Mouse (Mus musculus) intestine, postnatal 0 days (tissue): ENCODE measurements around the gene Olfr127. TPM values are rescaled to one million over a fixed set of nuclear protein-coding genes. Genes with fewer than 3 reads are reported as not detected.
"Not testable (repeated sequence)": the region's sequence is repeated elsewhere in the genome, so short reads cannot be mapped to it uniquely, and the experiment has no call there.

ENCODE experiments used
- ATAC-seq: fragments of 200-750 bp; cut with Nextera tagmentation; 2 replicates; pipeline ENCODE4 v1.8.0; 2017; ENCODE audit warnings: mild to moderate bottlenecking, moderate TSS enrichment, moderate library complexity
- H3K27ac ChIP-seq: fragments of 300-500 bp; sonication (generic); 2 replicates; pipeline ENCODE4 v1.5.1; 2014; ENCODE audit warnings: mild to moderate bottlenecking, low read depth, low read length, moderate library complexity
- H3K27me3 ChIP-seq: fragments of 300-500 bp; sonication (generic); replicated peaks from 2 replicates; pipeline ENCODE4 v1.6.1; 2014; ENCODE audit warnings: low read length, mixed read lengths; ENCODE audit not compliant: control insufficient read depth, insufficient read depth
- H3K36me3 ChIP-seq: fragments of 300-500 bp; sonication (generic); 2 replicates; pipeline ENCODE4 v1.6.1; 2014; ENCODE audit warnings: mild to moderate bottlenecking, moderate library complexity; ENCODE audit not compliant: control insufficient read depth, insufficient read depth
- H3K4me1 ChIP-seq: fragments of 300-500 bp; sonication (generic); replicated peaks from 2 replicates; pipeline ENCODE4 v1.6.1; 2014; ENCODE audit warnings: antibody characterized with exemption, low read length, mixed read lengths; ENCODE audit not compliant: control insufficient read depth, insufficient read depth
- H3K4me2 ChIP-seq: fragments of 300-500 bp; sonication (generic); replicated peaks from 2 replicates; pipeline ENCODE4 v1.6.1; 2014; ENCODE audit warnings: low read depth, mild to moderate bottlenecking, moderate library complexity
- H3K4me3 ChIP-seq: fragments of 300-500 bp; sonication (generic); 2 replicates; pipeline ENCODE4 v1.5.1; 2014; ENCODE audit warnings: low read depth, low read length
- H3K9ac ChIP-seq: fragments of 300-500 bp; sonication (generic); 2 replicates; pipeline ENCODE4 v1.6.1; 2014; ENCODE audit warnings: mild to moderate bottlenecking, low read depth, low read length
- H3K9me3 ChIP-seq: fragments of 300-500 bp; sonication (generic); 2 replicates; pipeline ENCODE4 v1.6.1; 2016; ENCODE audit warnings: mixed run types; ENCODE audit not compliant: control insufficient read depth
- CTCF ChIP-seq: sonication (generic); IDR thresholded peaks from 2 replicates; pipeline ENCODE4 v1.5.1; 2016; ENCODE audit warnings: low read depth, mild to moderate bottlenecking, control low read depth, antibody characterized with exemption, moderate library complexity
- WGBS: fragments of 180-500 bp; shearing (Covaris S2); extraction: QIAGEN DNeasy Blood & Tissue Kit; methylation state at CpG from one replicate; pipeline ENCODE4 v1.1.7; 2014; 5-methylcytosine and 5-hydroxymethylcytosine counted together
- polyA plus RNA-seq: library from polyadenylated mRNA; unstranded; fragments of >200 nt; fragmentation: Nextera tagmentation; extraction: Ambion mirVana; gene quantifications from 2 replicates; pipeline ENCODE4 v1.2.1, GENCODE M21; 2015

Olfr127 gene
- not detected in 2 replicates for polyA plus RNA-seq

- H3K27me3 ChIP-seq: no peaks in the 10 kb centered on the region
- H3K9ac ChIP-seq: no peak within 1 kb of the TSS
- no peak within 1 kb of the TSS for H3K27ac ChIP-seq
- ATAC-seq: no peak
- no peaks in the 10 kb centered on the region for H3K9me3 ChIP-seq
- no peak within 1 kb of the TSS for H3K4me2 ChIP-seq
- no peak for TF ChIP-seq CTCF
- H3K36me3 ChIP-seq: no peaks in the 10 kb centered on the region
- WGBS: 70% methylated on average over 1 of the region's 1 CpGs
- H3K4me1 ChIP-seq: no peaks in the 10 kb centered on the region
- H3K4me3 ChIP-seq: no peak within 1 kb of the TSS
Measured at GRCm38 (mm10) chr17:37900137-37900536, at the start of gene Olfr127. TSS of gene Olfr127 (plus strand) at chr17:37900437.

- H3K4me1 ChIP-seq: no peaks in the 10 kb centered on the region
- 54% methylated on average over 2 of the region's 2 CpGs for WGBS
- no peak for ATAC-seq
- H3K27me3 ChIP-seq: no peaks in the 10 kb centered on the region
- H3K9me3 ChIP-seq: no peaks in the 10 kb centered on the region
- no peak overlapping the region for H3K4me2 ChIP-seq
- H3K9ac ChIP-seq: no peak overlapping the region
- no peaks in the 10 kb centered on the region for H3K36me3 ChIP-seq
- TF ChIP-seq CTCF: no peak
- H3K4me3 ChIP-seq: no peak overlapping the region
- H3K27ac ChIP-seq: no peak overlapping the region
Measured at GRCm38 (mm10) chr17:37863901-37864300, 36.3 kb upstream of the Olfr127 start.

DNA sequence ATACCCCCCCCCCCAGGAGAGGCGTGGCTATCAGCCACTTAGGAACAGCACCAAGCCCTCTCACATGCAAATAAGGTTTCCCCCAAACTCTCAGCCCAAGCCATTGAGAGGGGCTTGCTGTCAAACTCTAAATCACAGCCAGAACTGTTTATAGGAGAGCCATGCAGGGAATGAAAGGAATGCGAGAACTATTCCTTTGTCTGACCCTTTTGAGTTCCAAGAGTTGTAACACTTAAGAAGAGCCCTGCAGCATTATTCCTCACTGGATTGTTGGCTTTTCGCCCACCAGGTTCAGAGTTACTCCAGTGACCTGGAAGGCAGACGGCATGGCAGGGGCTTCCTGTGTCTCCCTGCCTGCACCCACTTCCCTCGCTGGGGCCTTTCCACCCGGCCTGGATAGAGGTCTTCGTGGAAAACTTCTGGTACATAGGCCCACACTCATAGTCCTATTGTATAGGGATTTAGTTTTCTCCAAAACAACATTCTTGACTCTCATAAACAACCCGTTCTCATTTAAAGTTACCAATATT is 30.5 kb upstream of the Olfr127 start:
- H3K4me2 ChIP-seq: no peak overlapping the region
- no peaks in the 10 kb centered on the region for H3K36me3 ChIP-seq
- no peaks in the 10 kb centered on the region for H3K4me1 ChIP-seq
- H3K4me3 ChIP-seq: no peak overlapping the region
- no peak overlapping the region for H3K9ac ChIP-seq
- H3K9me3 ChIP-seq: no peaks in the 10 kb centered on the region
- 30% methylated on average over 8 of the region's 8 CpGs for WGBS
- no peak for ATAC-seq
- no peaks in the 10 kb centered on the region for H3K27me3 ChIP-seq
- no peak overlapping the region for H3K27ac ChIP-seq
- TF ChIP-seq CTCF: no peak

- Histone ChIP-seq H3K9me3 (no peaks in the 10 kb centered on the region), H3K4me2 (no peak overlapping the region), H3K9ac (no peak overlapping the region), H3K27ac (no peak overlapping the region), H3K4me3 (no peak overlapping the region), H3K27me3 (no peaks in the 10 kb centered on the region), H3K36me3 (no peaks in the 10 kb centered on the region), H3K4me1 (no peaks in the 10 kb centered on the region)
- no peak for TF ChIP-seq CTCF
- ATAC-seq: no peak
- WGBS: 84% methylated on average over 3 of the region's 3 CpGs
Measured at GRCm38 (mm10) chr17:37873830-37874229, 26.4 kb upstream of the Olfr127 start.

GRCm38 (mm10) chr17:37906821-37907220 is 6.6 kb downstream of the Olfr127 start:
- H3K4me3 ChIP-seq, H3K9me3 ChIP-seq: not testable (repeated sequence)
- WGBS: 60% methylated on average over 8 of the region's 8 CpGs

GRCm38 (mm10) chr17:37920248-37920647 is 20.0 kb downstream of the Olfr127 start, which contains the start of gene Olfr128:
TSS of gene Olfr128 (plus strand) at chr17:37920548.
- Histone ChIP-seq H3K27ac (no peak within 1 kb of the TSS), H3K4me3 (no peak within 1 kb of the TSS), H3K9me3 (no peaks in the 10 kb centered on the region), H3K36me3 (no peaks in the 10 kb centered on the region), H3K27me3 (no peaks in the 10 kb centered on the region), H3K4me2 (no peak within 1 kb of the TSS), H3K4me1 (no peaks in the 10 kb centered on the region), H3K9ac (no peak within 1 kb of the TSS)
- ATAC-seq: no peak
- no peak for TF ChIP-seq CTCF

More at GRCm38 (mm10) chr17:37906821-37907220, 6.6 kb downstream of the Olfr127 start:
- not testable (repeated sequence) for ATAC-seq, H3K9ac ChIP-seq, H3K4me1 ChIP-seq, H3K4me2 ChIP-seq, H3K36me3 ChIP-seq, H3K27me3 ChIP-seq, H3K27ac ChIP-seq

DNA sequence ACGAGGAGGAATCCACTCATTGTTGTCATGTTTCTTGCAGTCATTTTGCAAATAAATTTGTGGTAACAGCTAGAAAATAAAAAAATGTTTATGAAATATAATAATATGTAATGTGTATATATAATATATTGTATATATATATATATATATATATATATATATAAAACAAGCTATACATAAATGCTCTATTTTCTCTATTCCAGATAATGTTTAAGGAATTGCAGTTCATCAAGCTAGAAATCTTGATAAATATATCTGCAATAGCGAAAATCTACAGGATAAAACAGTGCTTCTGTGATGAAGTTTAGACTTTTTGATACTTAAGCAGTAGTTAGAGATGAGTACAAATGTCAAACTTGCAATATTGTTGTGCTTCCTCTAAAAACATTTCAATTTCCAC is 52.7 kb downstream of the Olfr127 start, which contains the start of gene Olfr761:
Gene Olfr761, minus strand, starts transcription at position 101 of the 400 bp plus-strand sequence.
- no peak for ATAC-seq
- Histone ChIP-seq H3K36me3 (no peaks in the 10 kb centered on the region), H3K27me3 (no peaks in the 10 kb centered on the region), H3K27ac (no peak within 1 kb of the TSS), H3K9me3 (no peaks in the 10 kb centered on the region), H3K4me1 (no peaks in the 10 kb centered on the region), H3K4me2 (no peak within 1 kb of the TSS), H3K9ac (no peak within 1 kb of the TSS), H3K4me3 (no peak within 1 kb of the TSS)
- TF ChIP-seq CTCF: no peak
- 80% methylated on average over 2 of the region's 2 CpGs for WGBS

Other genes starting within 250 kb of the Olfr127 start
- gene Olfr117, start 236.7 kb upstream of the Olfr127 start, polyA plus RNA-seq: not detected in 2 replicates
- not detected in 2 replicates for gene Olfr118, start 233.4 kb upstream of the Olfr127 start, polyA plus RNA-seq
- gene Olfr119, start 203.9 kb upstream of the Olfr127 start, polyA plus RNA-seq: not detected in 2 replicates
- not detected in 2 replicates for gene Olfr120, start 178.6 kb upstream of the Olfr127 start, polyA plus RNA-seq
- not detected in 2 replicates for gene Olfr121, start 151.6 kb upstream of the Olfr127 start, polyA plus RNA-seq
- gene Olfr122, start 131.8 kb upstream of the Olfr127 start, polyA plus RNA-seq: not detected in 2 replicates
- gene Olfr123, start 106.9 kb upstream of the Olfr127 start, polyA plus RNA-seq: not detected in 2 replicates
- not detected in 2 replicates for gene Olfr124, start 100.5 kb upstream of the Olfr127 start, polyA plus RNA-seq
- gene Olfr125, start 67.5 kb upstream of the Olfr127 start, polyA plus RNA-seq: not detected in 2 replicates
- not detected in 2 replicates for gene Olfr126, start 53.0 kb upstream of the Olfr127 start, polyA plus RNA-seq
- not detected in 2 replicates for gene Olfr128, start 20.1 kb downstream of the Olfr127 start, polyA plus RNA-seq
- not detected in 2 replicates for gene Olfr761, start 52.6 kb downstream of the Olfr127 start, polyA plus RNA-seq
- gene Olfr129, start 159.6 kb downstream of the Olfr127 start, polyA plus RNA-seq: not detected in 2 replicates
- gene Olfr130, start 163.5 kb downstream of the Olfr127 start, polyA plus RNA-seq: not detected in 2 replicates
- not detected in 2 replicates for gene Olfr131, start 188.3 kb downstream of the Olfr127 start, polyA plus RNA-seq
- not detected in 2 replicates for gene Olfr132, start 234.1 kb downstream of the Olfr127 start, polyA plus RNA-seq
- gene Olfr133, start 244.8 kb downstream of the Olfr127 start, polyA plus RNA-seq: not detected in 2 replicates